In the genomic region with DNA sequence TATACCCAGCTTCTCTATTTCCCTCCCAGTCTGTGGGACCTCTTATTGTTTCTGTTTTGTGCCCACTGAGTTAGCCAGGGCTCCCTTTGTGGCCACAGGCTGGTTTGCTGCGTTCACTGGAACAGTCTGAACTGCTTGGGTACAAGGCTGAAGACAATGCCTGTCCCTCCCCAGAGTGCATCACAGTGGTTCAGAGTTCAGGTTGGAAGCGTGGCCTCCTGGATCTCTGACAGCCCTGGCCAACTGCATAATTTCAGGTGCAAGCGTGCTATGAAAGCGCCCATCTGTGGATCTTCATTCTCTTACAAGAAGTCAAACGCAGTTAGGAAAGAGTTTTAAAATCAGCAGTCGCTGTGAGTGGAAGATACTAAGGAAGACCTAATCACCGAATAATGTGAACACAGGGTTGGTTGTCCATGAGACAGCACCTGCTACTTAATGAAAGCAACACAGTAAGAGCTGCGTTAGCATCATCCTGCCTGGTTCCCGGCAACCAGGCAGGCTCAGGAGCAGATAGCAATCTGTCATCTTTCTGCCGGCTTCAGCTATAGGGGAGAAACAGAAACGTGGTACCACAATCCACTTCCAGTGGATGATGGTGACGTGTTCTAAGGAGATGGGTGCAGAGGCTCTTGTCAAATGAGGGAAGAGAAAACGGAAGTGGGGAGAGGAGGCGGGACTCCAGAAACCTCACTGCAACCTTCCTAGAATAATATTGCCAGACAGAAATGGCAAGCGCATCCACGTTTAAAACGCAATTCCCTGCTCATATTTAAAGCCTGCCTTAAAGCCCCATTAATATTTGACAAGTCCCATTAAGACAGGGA, we compare ENCODE assay signal across 8 mouse cellular contexts. TPM values are rescaled to one million over a fixed set of nuclear protein-coding genes. Genes with fewer than 3 reads are reported as not detected.
DNase-seq lines count a peak whose midpoint lies in the region; ATAC-seq and TF ChIP-seq lines count a peak whose summit lies in the region.

No protein-coding gene starts in this region.

- no peaks in the 10 kb centered on the region; the same call in none of the 2 replicates for H3K4me1 ChIP-seq in embryonic facial prominence, embryonic 11.5 days (ENCODE audit: control insufficient read depth, insufficient read depth, low read length)
- H3K4me1 ChIP-seq in heart, postnatal 0 days (ENCODE audit: control insufficient read depth, insufficient read depth): peaks cover 17% of the 10 kb centered on the region; the same call in 1 of the 2 replicates
- peaks cover 2% of the 10 kb centered on the region; the same call in 1 of the 2 replicates for H3K4me1 ChIP-seq in lung, adult 2 months (ENCODE audit: control insufficient read depth, insufficient read depth, low read length)
- H3K4me1 ChIP-seq in neural tube, embryonic 15.5 days: peaks cover 73% of the 10 kb centered on the region

- H3K36me3 ChIP-seq in embryonic facial prominence, embryonic 11.5 days (replicated peaks; ENCODE audit: control insufficient read depth, insufficient read depth, low read depth, low read length): no peaks in the 10 kb centered on the region
- H3K36me3 ChIP-seq in heart, postnatal 0 days (replicated peaks; ENCODE audit: control insufficient read depth, insufficient read depth, low read length): no peaks in the 10 kb centered on the region
- H3K36me3 ChIP-seq in neural tube, embryonic 15.5 days: no peaks in the 10 kb centered on the region

- DNase-seq in 3T3-L1 (ENCODE audit: low read depth, low spot score): peak; percentile 77
- DNase-seq in MN1 (ENCODE audit: low spot score): peak; percentile 95
- DNase-seq in embryonic facial prominence, embryonic 11.5 days (ENCODE audit: low spot score): peak; percentile 56
- DNase-seq in heart, postnatal 0 days (ENCODE audit: low spot score): peak; percentile 77
- DNase-seq in layer of hippocampus, adult 8-10 months (ENCODE audit: low spot score in 2 of 2): peak; percentile 77 to 88
- peak; percentile 55 for DNase-seq in lung, adult 2 months
- no peak for DNase-seq in gastrocnemius, postnatal 10 days

- peak overlapping the region; percentile 37 for H3K9ac ChIP-seq in embryonic facial prominence, embryonic 11.5 days (replicated peaks; ENCODE audit: low read length)
- peak overlapping the region; percentile 44; the same call in 1 of the 2 replicates for H3K9ac ChIP-seq in heart, postnatal 0 days (replicated peaks; ENCODE audit: low read depth, low read length)
- H3K9ac ChIP-seq in neural tube, embryonic 15.5 days (replicated peaks): peak overlapping the region; percentile 78

- no peaks in the 10 kb centered on the region for H3K27me3 ChIP-seq in embryonic facial prominence, embryonic 11.5 days (ENCODE audit: control insufficient read depth, insufficient read depth, low read length)
- H3K27me3 ChIP-seq in heart, postnatal 0 days (ENCODE audit: control insufficient read depth, insufficient read depth, low read length): no peaks in the 10 kb centered on the region
- no peaks in the 10 kb centered on the region for H3K27me3 ChIP-seq in neural tube, embryonic 15.5 days (replicated peaks)

- H3K4me2 ChIP-seq in embryonic facial prominence, embryonic 11.5 days (ENCODE audit: low read depth, low read length): peak overlapping the region; percentile 53
- H3K4me2 ChIP-seq in heart, postnatal 0 days (ENCODE audit: low read depth, low read length): peak overlapping the region; percentile 71
- peak overlapping the region; percentile 85 for H3K4me2 ChIP-seq in neural tube, embryonic 15.5 days

- WGBS in embryonic facial prominence, embryonic 11.5 days: 27% methylated on average over 17 of the region's 17 CpGs
- 25% methylated on average over 17 of the region's 17 CpGs for WGBS in heart, postnatal 0 days
- 26% methylated on average over 17 of the region's 17 CpGs for WGBS in lung, adult 2 months
- WGBS in neural tube, embryonic 15.5 days: 12% methylated on average over 17 of the region's 17 CpGs

- ATAC-seq in embryonic facial prominence, embryonic 11.5 days (replicated peaks; ENCODE audit: insufficient number of reproducible peaks, low FRiP score, low TSS enrichment, low read depth): no peak
- peak; percentile 56; the same call in 1 of the 2 replicates for ATAC-seq in heart, postnatal 0 days (ENCODE audit: insufficient read depth, low read depth)
- peak; percentile 88 for ATAC-seq in neural tube, embryonic 15.5 days (ENCODE audit: low FRiP score)

- TF ChIP-seq POLR2A in lung, adult 2 months (IDR thresholded peaks at IDR 0.05; ENCODE audit: borderline replicate concordance, extremely low read depth, low read depth, low read length): peak; percentile 21; the same call in 1 of the 2 replicates

- TF ChIP-seq EP300 in heart, postnatal 0 days (IDR thresholded peaks at IDR 0.05; ENCODE audit: low read depth): no peak

- H3K4me3 ChIP-seq in embryonic facial prominence, embryonic 11.5 days (ENCODE audit: low read depth, low read length): no peak overlapping the region; the same call in 1 of the 2 replicates
- peak overlapping the region; percentile 39 for H3K4me3 ChIP-seq in heart, postnatal 0 days (ENCODE audit: low read depth, low read length)
- peak overlapping the region; percentile 35 for H3K4me3 ChIP-seq in lung, adult 2 months (replicated peaks; ENCODE audit: extremely low read depth, low read depth, low read length)
- H3K4me3 ChIP-seq in neural tube, embryonic 15.5 days (replicated peaks): peak overlapping the region; percentile 42

- no peaks in the 10 kb centered on the region for H3K9me3 ChIP-seq in embryonic facial prominence, embryonic 11.5 days (replicated peaks; ENCODE audit: control insufficient read depth, low read length)
- H3K9me3 ChIP-seq in heart, postnatal 0 days (replicated peaks; ENCODE audit: control insufficient read depth, low read length): no peaks in the 10 kb centered on the region
- H3K9me3 ChIP-seq in neural tube, embryonic 15.5 days (replicated peaks): no peaks in the 10 kb centered on the region

- TF ChIP-seq CTCF in heart, postnatal 0 days (IDR thresholded peaks at IDR 0.05; ENCODE audit: low read depth): no peak
- TF ChIP-seq CTCF in lung, adult 2 months (IDR thresholded peaks at IDR 0.05; ENCODE audit: insufficient read depth, low read length): no peak

- 0 out of 2 replicates have a peak overlapping the region, but pooled peaks have one; percentile 2 for H3K27ac ChIP-seq in embryonic facial prominence, embryonic 11.5 days (replicated peaks; ENCODE audit: low read depth, low read length)
- H3K27ac ChIP-seq in heart, postnatal 0 days (ENCODE audit: low read depth): peak overlapping the region; percentile 99
- H3K27ac ChIP-seq in neural tube, embryonic 15.5 days (replicated peaks): peak overlapping the region; percentile 98

RNA-seq across cellular contexts. Expression of a gene that starts 37.4 kb away (rescaled TPM):
- 132 and 138 TPM in 2 replicates for polyA plus RNA-seq in embryonic facial prominence, embryonic 11.5 days (2014; fragmentation: Nextera tagmentation; extraction: Ambion mirVana)
- 309 and 399 TPM in 2 replicates for total RNA-seq in heart, postnatal 0 days (2014; rRNA removed; ENCODE audit: low replicate concordance)
- 73.8 and 97.1 TPM in 2 replicates for polyA plus RNA-seq in heart, postnatal 0 days (2015; fragmentation: Nextera tagmentation; extraction: Ambion mirVana)
- 10 to 100 TPM; 47.7 to 64.5 (median 52.7) TPM for total RNA-seq in layer of hippocampus, adult 8-10 months (2022)
- 72.7 and 91.7 TPM in 2 replicates for polyA plus RNA-seq in lung, adult 2 months (2012; rRNA removed)
- polyA plus RNA-seq in neural tube, embryonic 15.5 days (2015; fragmentation: Nextera tagmentation; extraction: Ambion mirVana): 12.4 and 52.6 TPM in 2 replicates
- total RNA-seq in gastrocnemius, postnatal 10 days (2021): 10 to 100 TPM; 31.9 to 39.8 TPM

RNA-seq across cellular contexts. Expression of a gene that starts 38.8 kb away (rescaled TPM):
- polyA plus RNA-seq in embryonic facial prominence, embryonic 11.5 days (2014; fragmentation: Nextera tagmentation; extraction: Ambion mirVana): 3,177 and 3,658 TPM in 2 replicates
- 1,016 and 1,136 TPM in 2 replicates for total RNA-seq in heart, postnatal 0 days (2014; rRNA removed; ENCODE audit: low replicate concordance)
- 404 and 408 TPM in 2 replicates for polyA plus RNA-seq in heart, postnatal 0 days (2015; fragmentation: Nextera tagmentation; extraction: Ambion mirVana)
- total RNA-seq in layer of hippocampus, adult 8-10 months (2022): 100 to 1,000 TPM; 800 to 882 (median 860) TPM
- polyA plus RNA-seq in lung, adult 2 months (2012; rRNA removed): 617 and 959 TPM in 2 replicates
- 10,639 and 13,509 TPM in 2 replicates for polyA plus RNA-seq in neural tube, embryonic 15.5 days (2015; fragmentation: Nextera tagmentation; extraction: Ambion mirVana)
- total RNA-seq in gastrocnemius, postnatal 10 days (2021): 100 to 1,000 TPM; 171 to 195 TPM

RNA-seq across cellular contexts. Expression of a gene that starts 38.9 kb away (rescaled TPM):
- not detected in 2 replicates for polyA plus RNA-seq in embryonic facial prominence, embryonic 11.5 days (2014; fragmentation: Nextera tagmentation; extraction: Ambion mirVana)
- 78.3 and 158 TPM in 2 replicates for total RNA-seq in heart, postnatal 0 days (2014; rRNA removed; ENCODE audit: low replicate concordance)
- not detected in 2 replicates for polyA plus RNA-seq in heart, postnatal 0 days (2015; fragmentation: Nextera tagmentation; extraction: Ambion mirVana)
- not detected for total RNA-seq in layer of hippocampus, adult 8-10 months (2022)
- polyA plus RNA-seq in lung, adult 2 months (2012; rRNA removed): 0.17 and 298 TPM in 2 replicates
- not detected in 2 replicates for polyA plus RNA-seq in neural tube, embryonic 15.5 days (2015; fragmentation: Nextera tagmentation; extraction: Ambion mirVana)
- not detected for total RNA-seq in gastrocnemius, postnatal 10 days (2021)

RNA-seq across cellular contexts. Expression of a gene that starts 57.9 kb away (rescaled TPM):
- 2,291 and 2,381 TPM in 2 replicates for polyA plus RNA-seq in embryonic facial prominence, embryonic 11.5 days (2014; fragmentation: Nextera tagmentation; extraction: Ambion mirVana)
- total RNA-seq in heart, postnatal 0 days (2014; rRNA removed; ENCODE audit: low replicate concordance): 2,330 and 2,912 TPM in 2 replicates
- polyA plus RNA-seq in heart, postnatal 0 days (2015; fragmentation: Nextera tagmentation; extraction: Ambion mirVana): 608 and 611 TPM in 2 replicates
- 100 to 1,000 TPM; 488 to 526 (median 515) TPM for total RNA-seq in layer of hippocampus, adult 8-10 months (2022)
- 1,081 and 1,265 TPM in 2 replicates for polyA plus RNA-seq in lung, adult 2 months (2012; rRNA removed)
- polyA plus RNA-seq in neural tube, embryonic 15.5 days (2015; fragmentation: Nextera tagmentation; extraction: Ambion mirVana): 1,446 and 1,534 TPM in 2 replicates
- total RNA-seq in gastrocnemius, postnatal 10 days (2021): 100 to 1,000 TPM; 188 to 204 TPM

Comparison
In these comparisons a context has a peak if more than half of its experiments do, and no peak if none do; other contexts are left out.
1. H3K27ac ChIP-seq: peak in every context shown above with its lines; median percentile 99 in heart, postnatal 0 days; 98 in neural tube, embryonic 15.5 days; 2 in embryonic facial prominence, embryonic 11.5 days.